Mouse (Mus musculus): ENCODE data around the gene Olfr1062.
"Not testable (repeated sequence)": the region's sequence is repeated elsewhere in the genome, so short reads cannot be mapped to it uniquely, and the experiment has no call there.

The Olfr1062 gene

DNA sequence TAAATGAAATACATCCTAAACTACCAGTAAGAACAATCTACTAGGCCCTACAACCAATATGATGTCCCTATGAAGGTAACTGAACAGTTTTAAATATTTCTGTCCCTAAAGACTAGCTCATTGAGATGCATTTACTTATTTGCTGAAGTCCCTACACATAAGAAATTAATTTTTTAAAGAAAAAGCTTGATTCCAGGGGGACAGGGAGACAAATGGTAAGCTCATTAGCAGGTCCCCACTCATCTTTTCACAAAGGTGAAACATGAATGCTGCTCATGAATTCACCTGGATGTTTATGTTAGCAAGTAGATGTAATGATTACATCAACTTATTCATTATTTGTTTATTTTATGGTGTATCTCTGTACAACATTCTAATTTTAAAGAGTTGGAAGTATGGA is at the start of gene Olfr1062:
TSS of gene Olfr1062 (minus strand) at position 101 of the 400 bp plus-strand sequence.
- not testable (repeated sequence) for DNase-seq (ENCODE audit: low spot score)

DNA sequence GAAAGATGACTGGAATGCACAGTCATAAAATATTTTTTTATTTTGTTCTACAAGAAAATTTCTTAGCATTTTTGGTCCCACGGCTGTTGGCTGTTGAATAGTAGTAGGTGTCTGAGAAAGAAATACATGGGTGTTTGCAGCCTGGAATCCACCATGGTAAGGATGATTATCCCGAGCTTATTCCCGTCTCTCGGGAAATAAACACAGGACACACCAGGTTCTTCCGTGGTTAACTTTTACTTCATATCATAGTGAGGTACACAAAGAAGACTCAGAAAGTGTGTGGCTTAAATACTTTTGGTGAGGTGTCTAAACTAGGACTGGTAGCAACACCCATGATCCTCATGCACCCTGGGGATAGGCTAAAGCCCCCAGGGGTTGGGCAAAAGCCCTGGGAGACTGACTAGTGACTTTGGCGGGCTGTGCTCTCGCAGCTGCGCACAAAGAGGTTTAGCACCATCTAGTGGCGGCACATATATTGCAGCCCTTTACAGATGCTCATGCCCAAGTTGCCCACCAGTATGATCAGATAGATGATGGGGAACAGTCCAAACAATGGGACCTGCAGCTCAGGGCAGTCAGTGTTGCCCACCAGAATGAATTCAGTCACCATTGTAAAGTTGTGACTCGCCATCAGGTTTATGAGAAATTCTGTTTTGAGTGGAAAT is 38.0 kb upstream of the Olfr1062 start:
- DNase-seq (ENCODE audit: low spot score), result no peak

DNA sequence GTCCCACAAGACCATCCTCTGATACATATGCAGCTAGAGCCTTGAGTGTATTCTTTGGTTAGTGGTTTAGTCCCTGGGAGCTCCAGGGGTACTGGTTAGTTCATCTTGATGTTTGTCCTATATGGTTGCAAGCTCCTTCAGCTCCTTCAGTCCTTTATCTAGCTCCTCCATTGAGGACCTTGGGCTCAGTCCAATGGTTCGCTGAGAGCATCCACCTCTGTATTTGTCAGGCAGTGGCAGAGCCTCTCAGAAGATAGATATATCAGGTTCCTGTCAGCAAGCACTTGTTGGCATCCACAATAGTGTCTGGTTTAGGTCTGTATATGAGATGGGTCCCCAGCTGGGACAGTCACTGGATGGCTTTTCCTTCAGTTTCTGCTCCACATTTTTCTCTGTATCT is 33.9 kb upstream of the Olfr1062 start:
- DNase-seq (ENCODE audit: low spot score), result no peak

DNA sequence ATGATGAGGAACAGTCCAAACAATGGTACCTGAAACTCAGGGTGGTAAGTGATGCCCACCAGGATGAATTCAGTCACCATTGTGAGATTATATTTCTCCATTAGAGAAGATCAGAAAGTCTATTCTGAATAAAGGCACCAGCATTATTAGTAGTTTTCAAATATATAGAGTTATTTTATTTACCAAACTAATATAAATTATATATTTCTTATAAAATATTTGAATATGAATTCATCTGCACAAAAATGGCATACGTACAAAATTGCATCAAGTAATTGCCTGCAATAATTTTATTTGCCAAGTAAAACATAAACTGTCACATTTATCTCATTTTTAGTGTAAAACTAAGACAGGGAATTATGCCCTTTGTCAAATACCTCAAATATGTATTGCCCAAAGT is 29.6 kb upstream of the Olfr1062 start, which contains the start of gene Olfr1066:
TSS of gene Olfr1066 (minus strand) at position 101 of the 400 bp plus-strand sequence.
- no peak for DNase-seq (ENCODE audit: low spot score)

DNA sequence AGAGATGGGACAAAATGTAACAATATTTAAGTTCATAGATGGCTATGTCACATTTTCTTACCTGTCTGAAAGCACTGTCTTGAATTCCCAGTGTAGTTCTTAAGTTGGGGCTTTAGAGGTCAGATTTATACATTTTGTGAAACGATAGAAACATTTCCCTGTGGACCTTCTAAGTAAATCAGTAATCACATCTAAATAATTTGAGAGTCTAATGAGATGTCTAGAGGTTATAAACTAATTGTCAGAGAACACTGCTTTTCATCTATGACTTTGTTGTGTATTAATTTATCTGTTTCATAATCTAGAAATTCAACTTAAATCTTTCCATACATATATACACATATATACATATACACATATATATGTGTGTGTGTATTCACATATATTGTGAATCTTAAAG is 23.9 kb upstream of the Olfr1062 start, which contains the start of gene Olfr1065:
TSS of gene Olfr1065 (minus strand) at position 101 of the 400 bp plus-strand sequence.
- not testable (repeated sequence) for DNase-seq (ENCODE audit: low spot score)

DNA sequence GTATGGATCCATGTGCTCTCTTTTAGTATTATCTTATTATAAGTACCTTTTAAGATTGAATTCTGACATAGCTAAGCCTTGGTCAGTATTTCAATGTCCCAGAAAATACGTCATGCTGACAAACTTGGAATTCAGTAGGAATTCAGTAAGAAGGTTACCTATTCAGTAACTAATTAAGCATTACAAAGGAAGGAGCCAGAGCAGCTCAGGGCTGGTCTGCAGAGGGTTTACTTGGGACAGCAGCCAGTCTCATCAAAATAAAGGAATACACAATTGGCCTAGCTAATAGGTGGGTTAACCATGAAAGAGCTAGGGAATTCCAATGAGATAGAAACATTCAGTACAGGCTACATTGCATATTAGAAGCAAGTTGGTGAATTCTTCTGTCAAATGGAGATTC is 15.6 kb upstream of the Olfr1062 start:
- not testable (repeated sequence) for DNase-seq (ENCODE audit: low spot score)

DNA sequence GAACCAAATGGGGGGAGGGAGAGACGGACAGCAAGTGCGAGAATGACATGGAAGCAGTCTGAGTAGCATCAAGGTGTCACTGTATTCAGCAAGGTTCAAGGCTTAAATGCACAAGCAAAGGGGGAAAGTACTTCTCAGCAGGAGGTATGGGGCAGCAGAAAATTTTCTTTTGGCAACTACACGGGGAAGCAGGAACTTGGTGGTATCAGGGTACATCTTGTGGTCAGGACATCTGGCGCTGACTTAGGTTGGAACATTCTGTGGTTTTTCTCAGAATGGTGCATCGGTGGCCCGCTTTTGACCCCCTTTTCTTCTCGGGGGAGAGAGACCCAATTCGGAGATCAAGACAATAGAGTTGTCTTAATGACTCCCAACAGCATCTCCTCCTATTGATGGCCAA is 2.0 kb upstream of the Olfr1062 start:
- not testable (repeated sequence) for DNase-seq (ENCODE audit: low spot score)

DNA sequence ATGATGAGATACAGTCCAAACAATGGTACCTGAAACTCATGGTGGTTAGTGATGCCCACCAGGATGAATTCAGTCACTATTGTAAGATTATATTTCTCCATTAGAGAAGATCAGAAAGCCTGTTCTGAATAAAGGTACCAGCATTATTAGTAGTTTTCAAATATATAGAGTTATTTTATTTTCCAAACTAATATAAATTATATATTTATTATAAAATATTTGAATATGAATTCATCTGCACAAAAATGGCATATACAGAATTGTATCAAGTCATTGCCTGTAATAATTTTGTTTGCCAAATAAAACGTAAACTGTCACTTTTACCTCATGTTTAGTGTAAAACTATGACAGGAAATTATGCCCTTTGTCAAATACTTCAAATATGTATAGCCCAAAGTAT is 12.6 kb downstream of the Olfr1062 start, which contains the start of gene Olfr1061:
TSS of gene Olfr1061 (minus strand) at position 101 of the 400 bp plus-strand sequence.
- DNase-seq (ENCODE audit: low spot score), result no peak

DNA sequence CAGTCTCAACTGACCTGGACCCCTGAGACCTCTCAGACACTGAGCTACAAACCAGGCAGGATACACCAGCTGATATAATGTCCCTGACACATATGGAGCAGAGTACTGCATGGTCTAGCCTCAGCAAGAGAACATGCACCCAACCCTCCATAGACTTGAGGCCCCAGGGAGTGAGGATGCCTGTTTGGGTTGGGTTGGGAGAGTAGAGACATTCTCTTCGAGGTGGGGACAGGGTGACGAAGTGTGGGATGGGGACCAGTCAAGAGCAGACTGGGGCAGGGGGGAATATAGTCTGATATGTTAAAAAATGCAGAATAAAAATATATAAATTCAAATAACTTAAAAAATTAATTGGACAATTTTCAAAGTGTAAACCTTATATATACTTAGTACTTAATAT is 31.4 kb downstream of the Olfr1062 start:
- no peak for DNase-seq (ENCODE audit: low spot score)

DNA sequence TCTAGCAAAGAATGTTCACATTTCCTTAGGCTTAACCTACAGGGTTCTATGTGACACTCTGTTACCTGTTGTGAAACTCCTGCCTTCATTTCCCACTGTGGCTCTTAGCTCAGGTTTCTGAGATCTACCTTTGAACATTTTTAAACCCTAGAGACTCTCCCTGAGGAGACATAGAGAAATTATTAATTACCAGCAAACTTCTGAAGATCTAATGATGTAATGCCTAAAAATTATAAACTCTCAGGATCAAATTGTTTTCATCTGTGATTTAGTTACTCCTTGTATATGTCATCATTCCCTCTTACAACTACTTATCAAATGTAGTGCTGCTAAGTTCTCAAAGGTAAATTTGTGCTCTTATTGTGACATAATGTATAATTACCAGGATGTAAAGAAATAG is 38.1 kb downstream of the Olfr1062 start, which contains the start of gene Olfr1058:
TSS of gene Olfr1058 (minus strand) at position 101 of the 400 bp plus-strand sequence.
- DNase-seq (ENCODE audit: low spot score), result not testable (repeated sequence)

DNA sequence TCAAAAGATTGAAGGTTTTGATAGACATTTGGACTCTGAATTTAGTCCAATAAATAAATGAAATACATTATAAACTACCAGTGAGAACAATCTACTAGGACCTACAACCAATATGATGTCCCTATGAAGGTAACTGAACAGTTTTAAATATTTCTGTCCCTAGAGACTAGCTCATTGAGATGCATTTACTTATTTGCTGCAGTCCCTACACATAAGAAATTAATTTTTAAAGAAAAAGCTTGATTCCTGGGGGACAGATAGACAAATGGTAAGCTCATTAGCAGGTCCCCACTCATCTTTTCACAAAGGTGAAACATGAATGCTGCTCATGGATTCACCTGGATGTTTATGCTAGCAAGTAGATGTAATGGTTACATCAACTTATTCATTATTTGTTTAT is 48.3 kb downstream of the Olfr1062 start, which contains the start of gene Olfr1057:
TSS of gene Olfr1057 (minus strand) at position 101 of the 400 bp plus-strand sequence.
- DNase-seq (ENCODE audit: low spot score), result no peak

All from MN1 (cell line).